Mouse (Mus musculus): ENCODE results near the gene Ctnnbip1. TPM values are rescaled to one million over a fixed set of nuclear protein-coding genes. Genes with fewer than 3 reads are reported as not detected.
A peak's percentile ranks its signal among the peaks of the same experiment; 100 is the strongest.

The Ctnnbip1 gene
- polyA plus RNA-seq, 1 experiment = not detected

GRCm38 (mm10) chr4:149550866-149551265, 32.8 kb downstream of the Ctnnbip1 start:
- H3K27ac ChIP-seq (ENCODE audit: insufficient read depth, low read depth, low read length) = no peak overlapping the region
- H3K4me3 ChIP-seq (ENCODE audit: insufficient read depth, low read depth, low read length) = no peak overlapping the region
- H3K4me1 ChIP-seq (ENCODE audit: control insufficient read depth, insufficient read depth, low read length) = peaks cover 6% of the 10 kb centered on the region
- TF ChIP-seq CTCF (IDR thresholded peaks at IDR 0.05; ENCODE audit: insufficient read depth, low read depth, low read length) = no peak
- WGBS = 69% methylated on average over 5 of the region's 5 CpGs

DNA sequence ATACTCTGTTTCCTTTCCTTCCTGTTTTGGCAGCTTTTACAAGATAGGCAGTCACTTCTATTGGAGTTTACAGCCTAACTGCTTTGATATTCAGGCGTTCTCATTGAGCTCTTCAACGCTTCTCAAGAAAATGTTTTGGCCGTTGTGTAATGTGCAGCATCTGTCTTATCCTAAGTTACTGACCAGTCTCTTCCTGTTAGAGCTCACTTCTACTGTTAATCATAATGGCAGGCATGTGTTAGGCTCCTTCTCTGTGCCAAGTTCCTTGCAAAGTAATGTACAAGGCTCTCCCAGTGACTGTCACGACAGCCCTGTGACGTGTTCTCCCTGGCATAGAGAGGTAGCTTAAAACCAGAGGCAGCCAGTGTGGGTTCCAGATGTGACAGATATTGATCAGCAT, 33.7 kb downstream of the Ctnnbip1 start:
- no peak overlapping the region for H3K27ac ChIP-seq (ENCODE audit: insufficient read depth, low read depth, low read length)
- no peak overlapping the region for H3K4me3 ChIP-seq (ENCODE audit: insufficient read depth, low read depth, low read length)
- TF ChIP-seq CTCF (IDR thresholded peaks at IDR 0.05; ENCODE audit: insufficient read depth, low read depth, low read length) = no peak
- TF ChIP-seq POLR2A (IDR thresholded peaks at IDR 0.05; ENCODE audit: insufficient read depth, low read depth, low read length) = no peak
- 91% methylated on average over 5 of the region's 5 CpGs for WGBS
- H3K4me1 ChIP-seq (ENCODE audit: control insufficient read depth, insufficient read depth, low read length) = peaks cover 14% of the 10 kb centered on the region

DNA sequence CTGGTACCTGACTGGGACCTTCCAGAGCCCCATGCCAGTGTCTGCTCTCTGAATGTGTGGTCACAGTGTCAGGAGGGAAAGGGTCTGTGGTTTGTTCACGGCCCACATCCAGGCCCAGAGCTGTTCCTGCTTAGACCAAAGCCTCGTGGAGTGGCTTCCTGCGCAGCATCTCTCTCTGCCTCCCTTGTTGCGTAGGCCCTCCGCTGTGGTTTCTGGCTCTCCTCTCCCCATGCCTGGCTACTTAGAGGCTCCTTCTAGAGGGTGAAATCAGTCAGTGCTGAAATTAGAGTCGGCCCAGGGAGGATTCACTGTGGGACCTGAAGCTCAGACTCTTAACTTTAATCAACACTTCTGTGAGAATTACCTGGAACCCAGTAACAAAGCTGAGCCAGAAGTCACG, 35.8 kb downstream of the Ctnnbip1 start:
- Histone ChIP-seq H3K4me1 (ENCODE audit: control insufficient read depth, insufficient read depth, low read length) (peaks cover 14% of the 10 kb centered on the region), H3K27ac (ENCODE audit: insufficient read depth, low read depth, low read length) (no peak overlapping the region), H3K4me3 (ENCODE audit: insufficient read depth, low read depth, low read length) (no peak overlapping the region)
- no peak for TF ChIP-seq CTCF (IDR thresholded peaks at IDR 0.05; ENCODE audit: insufficient read depth, low read depth, low read length)
- TF ChIP-seq POLR2A (IDR thresholded peaks at IDR 0.05; ENCODE audit: insufficient read depth, low read depth, low read length) = no peak
- WGBS = 86% methylated on average over 7 of the region's 7 CpGs

DNA sequence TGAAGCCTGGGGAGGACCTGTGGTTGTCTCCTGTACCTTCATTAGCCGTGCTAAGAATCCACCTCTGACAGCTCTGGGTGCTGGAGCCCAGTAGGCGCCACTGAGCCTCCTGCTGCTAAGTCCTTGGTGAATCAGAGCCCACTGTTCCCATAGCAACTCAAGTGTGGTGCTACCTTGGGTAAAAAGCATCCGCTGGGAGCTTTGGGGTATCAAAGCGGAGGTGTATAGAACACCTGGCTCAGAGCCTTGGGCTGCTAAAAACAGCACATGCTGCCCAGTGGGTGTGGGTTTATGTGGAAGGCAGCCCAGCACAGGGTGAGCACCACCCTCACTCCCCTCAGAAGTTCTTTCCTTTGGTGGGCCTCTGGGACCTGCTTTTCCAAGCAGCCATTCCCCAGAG, 38.1 kb downstream of the Ctnnbip1 start:
- Histone ChIP-seq H3K27ac (ENCODE audit: insufficient read depth, low read depth, low read length) (no peak overlapping the region), H3K4me1 (ENCODE audit: control insufficient read depth, insufficient read depth, low read length) (peaks cover 15% of the 10 kb centered on the region), H3K4me3 (ENCODE audit: insufficient read depth, low read depth, low read length) (no peak overlapping the region)
- TF ChIP-seq POLR2A (IDR thresholded peaks at IDR 0.05; ENCODE audit: insufficient read depth, low read depth, low read length) = no peak
- no peak for TF ChIP-seq CTCF (IDR thresholded peaks at IDR 0.05; ENCODE audit: insufficient read depth, low read depth, low read length)
- WGBS = 41% methylated on average over 4 of the region's 4 CpGs

GRCm38 (mm10) chr4:149557905-149558304, 39.9 kb downstream of the Ctnnbip1 start:
- Histone ChIP-seq H3K27ac (ENCODE audit: insufficient read depth, low read depth, low read length) (no peak overlapping the region), H3K4me1 (ENCODE audit: control insufficient read depth, insufficient read depth, low read length) (peaks cover 30% of the 10 kb centered on the region), H3K4me3 (ENCODE audit: insufficient read depth, low read depth, low read length) (no peak overlapping the region)
- 88% methylated on average over 5 of the region's 5 CpGs for WGBS
- TF ChIP-seq CTCF (IDR thresholded peaks at IDR 0.05; ENCODE audit: insufficient read depth, low read depth, low read length) (no peak), POLR2A (IDR thresholded peaks at IDR 0.05; ENCODE audit: insufficient read depth, low read depth, low read length) (no peak)

GRCm38 (mm10) chr4:149558389-149558788, 40.4 kb downstream of the Ctnnbip1 start:
- 72% methylated on average over 3 of the region's 3 CpGs for WGBS
- H3K4me1 ChIP-seq (ENCODE audit: control insufficient read depth, insufficient read depth, low read length) = peaks cover 33% of the 10 kb centered on the region
- TF ChIP-seq POLR2A (IDR thresholded peaks at IDR 0.05; ENCODE audit: insufficient read depth, low read depth, low read length) (no peak), CTCF (IDR thresholded peaks at IDR 0.05; ENCODE audit: insufficient read depth, low read depth, low read length) (no peak)
- no peak overlapping the region for H3K27ac ChIP-seq (ENCODE audit: insufficient read depth, low read depth, low read length)
- no peak overlapping the region for H3K4me3 ChIP-seq (ENCODE audit: insufficient read depth, low read depth, low read length)

- WGBS = 64% methylated on average over 4 of the region's 4 CpGs
- Histone ChIP-seq H3K27ac (ENCODE audit: insufficient read depth, low read depth, low read length) (no peak overlapping the region), H3K4me3 (ENCODE audit: insufficient read depth, low read depth, low read length) (no peak overlapping the region), H3K4me1 (ENCODE audit: control insufficient read depth, insufficient read depth, low read length) (peaks cover 33% of the 10 kb centered on the region)
- TF ChIP-seq CTCF (IDR thresholded peaks at IDR 0.05; ENCODE audit: insufficient read depth, low read depth, low read length) = no peak
- no peak for TF ChIP-seq POLR2A (IDR thresholded peaks at IDR 0.05; ENCODE audit: insufficient read depth, low read depth, low read length)
Measured at GRCm38 (mm10) chr4:149561392-149561791, 43.4 kb downstream of the Ctnnbip1 start.

DNA sequence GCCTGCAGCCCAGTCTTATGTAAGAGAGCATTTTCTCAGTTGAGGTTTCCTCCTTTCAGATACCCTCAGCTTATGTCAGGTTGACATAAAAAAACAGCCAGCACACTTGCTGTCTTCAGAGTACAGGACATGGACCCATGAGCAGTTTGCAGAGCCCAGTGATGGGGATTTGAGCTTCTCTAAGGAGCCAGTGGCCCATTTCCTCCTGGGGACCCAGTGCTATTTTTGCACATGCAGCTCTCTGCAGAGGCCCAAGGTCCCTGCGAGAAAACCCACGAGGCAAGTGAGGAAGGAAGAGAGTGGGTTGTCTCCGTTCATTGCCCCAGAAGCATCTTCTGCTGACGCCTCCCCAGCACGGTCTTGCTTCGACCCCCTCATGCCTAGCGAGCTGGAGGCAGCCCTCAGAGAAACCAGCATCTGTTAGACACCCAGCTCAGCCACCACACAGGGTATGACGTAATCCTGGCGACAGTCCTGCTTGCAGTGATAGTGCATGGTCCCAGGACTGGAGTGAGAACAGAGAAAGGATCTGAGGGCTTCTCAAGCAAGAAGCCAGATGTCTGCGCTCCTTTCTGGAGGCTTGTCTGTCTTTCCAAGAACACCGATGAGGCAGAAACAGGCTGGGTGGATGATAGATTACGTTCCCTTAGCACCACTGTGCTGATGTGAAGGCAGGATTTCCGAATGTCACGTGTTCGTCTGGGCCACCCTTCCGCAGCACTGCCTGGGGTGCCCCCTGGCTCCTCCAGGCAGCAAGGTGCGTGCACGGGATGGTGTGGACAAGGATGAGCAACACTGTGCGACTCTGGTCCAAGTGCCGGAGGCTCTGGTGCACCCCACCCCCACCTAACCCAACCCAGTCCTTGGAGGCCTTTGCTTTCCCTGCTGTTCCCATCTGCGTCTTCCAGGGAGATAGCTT, 44.2 kb downstream of the Ctnnbip1 start:
- Histone ChIP-seq H3K4me3 (ENCODE audit: insufficient read depth, low read depth, low read length) (no peak overlapping the region), H3K27ac (ENCODE audit: insufficient read depth, low read depth, low read length) (peak overlapping the region; percentile 35), H3K4me1 (ENCODE audit: control insufficient read depth, insufficient read depth, low read length) (peaks cover 30% of the 10 kb centered on the region)
- WGBS = 30% methylated on average over 21 of the region's 21 CpGs
- TF ChIP-seq CTCF (IDR thresholded peaks at IDR 0.05; ENCODE audit: insufficient read depth, low read depth, low read length) (no peak), POLR2A (IDR thresholded peaks at IDR 0.05; ENCODE audit: insufficient read depth, low read depth, low read length) (no peak)

GRCm38 (mm10) chr4:149562905-149563347, 44.9 kb downstream of the Ctnnbip1 start:
- WGBS = 26% methylated on average over 7 of the region's 7 CpGs

More at GRCm38 (mm10) chr4:149562905-149563347, 44.9 kb downstream of the Ctnnbip1 start:
- 0 out of 2 replicates have a peak overlapping the region, but pooled peaks have one; percentile 35 for H3K27ac ChIP-seq (ENCODE audit: insufficient read depth, low read depth, low read length)
- TF ChIP-seq CTCF (IDR thresholded peaks at IDR 0.05; ENCODE audit: insufficient read depth, low read depth, low read length) (no peak), POLR2A (IDR thresholded peaks at IDR 0.05; ENCODE audit: insufficient read depth, low read depth, low read length) (no peak)
- H3K4me3 ChIP-seq (ENCODE audit: insufficient read depth, low read depth, low read length) = no peak overlapping the region
- peaks cover 33% of the 10 kb centered on the region for H3K4me1 ChIP-seq (ENCODE audit: control insufficient read depth, insufficient read depth, low read length)
